Mouse (Mus musculus) heart, embryonic 16.5 days (tissue): ENCODE measurements around the gene Ltc4s. TPM values are rescaled to one million over a fixed set of nuclear protein-coding genes. Genes with fewer than 3 reads are reported as not detected.

Experiments used
- ATAC-seq: fragments of 200-750 bp; cut with Nextera tagmentation; replicated peaks from 2 replicates; pipeline ENCODE4 v1.8.0; 2017; ENCODE audit warnings: moderate number of reproducible peaks; ENCODE audit not compliant: insufficient read depth, low FRiP score; ENCODE audit errors: extremely low read depth
- H3K27ac ChIP-seq: fragments of 300-500 bp; sonication (generic); 2 replicates; pipeline ENCODE4 v1.5.1; 2014; ENCODE audit warnings: mild to moderate bottlenecking, low read length, control low read depth, moderate library complexity
- H3K27me3 ChIP-seq: fragments of 300-500 bp; sonication (generic); 2 replicates; pipeline ENCODE4 v1.6.1; 2014; ENCODE audit warnings: low read length, mixed read lengths; ENCODE audit not compliant: control insufficient read depth, insufficient read depth
- H3K36me3 ChIP-seq: fragments of 300-500 bp; sonication (generic); 2 replicates; pipeline ENCODE4 v1.6.1; 2014; ENCODE audit not compliant: control insufficient read depth, insufficient read depth
- H3K4me1 ChIP-seq: fragments of 300-500 bp; sonication (generic); 2 replicates; pipeline ENCODE4 v1.6.1; 2014; ENCODE audit warnings: low read length, mixed read lengths; ENCODE audit not compliant: control insufficient read depth, insufficient read depth
- H3K4me2 ChIP-seq: fragments of 300-500 bp; sonication (generic); 2 replicates; pipeline ENCODE4 v1.6.1; 2014; ENCODE audit warnings: low read depth, mild to moderate bottlenecking, control low read depth, low read length
- H3K4me3 ChIP-seq: fragments of 300-500 bp; sonication (generic); 2 replicates; pipeline ENCODE4 v1.5.1; 2014; ENCODE audit warnings: mild to moderate bottlenecking, control low read depth, low read length
- H3K9ac ChIP-seq: fragments of 300-500 bp; sonication (generic); 2 replicates; pipeline ENCODE4 v1.6.1; 2014; ENCODE audit warnings: low read length, control low read depth
- H3K9me3 ChIP-seq: fragments of 300-500 bp; sonication (generic); replicated peaks from 2 replicates; pipeline ENCODE4 v1.6.1; 2016; ENCODE audit warnings: low read length; ENCODE audit not compliant: control insufficient read depth
- WGBS: fragments of 180-500 bp; shearing (Covaris S2); extraction: QIAGEN DNeasy Blood & Tissue Kit; methylation state at CpG from one replicate; pipeline ENCODE4 v1.1.7; 2014; 5-methylcytosine and 5-hydroxymethylcytosine counted together
- polyA plus RNA-seq: library from polyadenylated mRNA; unstranded; fragments of >200 nt; fragmentation: Nextera tagmentation; extraction: Ambion mirVana; gene quantifications from 2 replicates; pipeline ENCODE4 v1.2.1, GENCODE M21; 2015

Ltc4s gene
- polyA plus RNA-seq, 1 experiment from 2014 or later, result 1.5 TPM

DNA sequence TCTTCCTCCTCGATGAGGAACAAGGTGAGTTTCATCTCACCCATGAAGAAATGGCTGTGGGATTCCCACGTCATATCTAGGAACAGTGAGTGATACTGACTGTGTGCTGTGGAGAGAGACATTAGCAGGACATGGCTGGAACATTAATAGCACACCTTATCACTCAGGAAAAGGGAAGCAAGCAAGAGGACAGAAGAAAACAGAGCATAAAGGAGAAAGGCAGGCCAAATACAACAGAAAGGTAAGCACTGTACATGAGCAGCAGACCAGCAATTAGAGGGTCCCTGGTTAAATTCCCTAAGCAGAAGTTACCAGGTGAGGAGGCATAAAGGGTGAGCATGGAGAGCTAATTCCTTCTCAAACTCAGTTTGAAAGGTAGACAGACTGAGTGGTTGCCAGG, 36.7 kb upstream of the Ltc4s start:
- peak; percentile 49 for ATAC-seq

DNA sequence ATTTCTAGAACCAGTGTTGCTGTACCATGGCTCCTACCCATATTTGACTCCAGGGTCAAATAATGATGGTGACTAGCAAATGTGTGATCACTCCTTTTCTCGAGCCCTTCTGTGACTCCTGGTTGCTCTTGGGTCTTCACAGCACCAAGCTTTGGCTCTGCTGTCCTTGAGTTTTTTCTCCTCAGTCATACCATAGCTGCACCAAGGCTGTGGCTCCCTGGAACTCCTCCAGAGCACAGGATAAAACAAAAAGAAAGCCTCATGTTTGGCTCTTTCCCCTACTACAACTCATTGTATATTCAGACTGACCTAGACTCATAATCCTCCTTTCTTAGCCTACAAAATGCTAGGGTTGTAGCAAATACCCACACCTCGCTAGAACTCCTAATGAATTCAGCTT, 34.4 kb upstream of the Ltc4s start:
- H3K9me3 ChIP-seq, result no peaks in the 10 kb centered on the region
- H3K36me3 ChIP-seq, result no peaks in the 10 kb centered on the region
- H3K4me2 ChIP-seq, result no peak overlapping the region
- H3K27ac ChIP-seq, result no peak overlapping the region
- ATAC-seq, result no peak
- peaks cover 39% of the 10 kb centered on the region for H3K4me1 ChIP-seq
- no peak overlapping the region for H3K9ac ChIP-seq
- WGBS, result 81% methylated on average over 2 of the region's 2 CpGs
- no peaks in the 10 kb centered on the region for H3K27me3 ChIP-seq
- H3K4me3 ChIP-seq, result no peak overlapping the region

More for the DNA sequence above, 36.7 kb upstream of the Ltc4s start:
- Histone ChIP-seq H3K4me2 (peak overlapping the region; percentile 58), H3K27ac (peak overlapping the region; percentile 95), H3K27me3 (no peaks in the 10 kb centered on the region), H3K4me3 (0 out of 2 replicates have a peak overlapping the region, but pooled peaks have one; percentile 5), H3K4me1 (peaks cover 42% of the 10 kb centered on the region), H3K9ac (0 out of 2 replicates have a peak overlapping the region, but pooled peaks have one; percentile 48), H3K9me3 (no peaks in the 10 kb centered on the region), H3K36me3 (no peaks in the 10 kb centered on the region)
- 30% methylated on average over 2 of the region's 2 CpGs for WGBS

DNA sequence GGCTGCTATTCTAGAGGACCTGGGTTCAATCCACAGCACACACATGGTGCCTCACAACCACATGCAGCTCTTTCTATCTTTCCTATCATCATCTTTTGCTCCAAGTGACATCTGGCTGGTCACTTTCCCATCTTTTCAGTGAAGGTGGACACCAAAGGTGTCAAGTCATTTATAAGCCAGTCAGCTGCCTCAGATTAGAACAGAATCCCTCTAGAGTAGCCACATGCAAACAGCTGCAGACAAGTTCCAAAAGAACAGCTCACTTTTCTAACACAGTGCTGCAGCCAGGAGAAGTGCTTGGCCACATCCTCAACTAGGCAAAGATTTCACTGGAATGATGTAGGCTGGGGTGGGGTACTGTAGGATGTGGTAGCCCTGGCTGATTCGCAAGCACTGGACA, 31.5 kb upstream of the Ltc4s start:
- ATAC-seq, result no peak
- Histone ChIP-seq H3K27ac (no peak overlapping the region), H3K27me3 (no peaks in the 10 kb centered on the region), H3K4me2 (no peak overlapping the region), H3K9me3 (no peaks in the 10 kb centered on the region), H3K4me1 (peaks cover 22% of the 10 kb centered on the region), H3K36me3 (peaks cover 18% of the 10 kb centered on the region), H3K4me3 (no peak overlapping the region), H3K9ac (no peak overlapping the region)
- WGBS, result 100% methylated on average over 1 of the region's 1 CpGs

- Histone ChIP-seq H3K36me3 (peaks cover 23% of the 10 kb centered on the region), H3K4me1 (peaks cover 19% of the 10 kb centered on the region), H3K4me2 (no peak overlapping the region), H3K27ac (no peak overlapping the region), H3K27me3 (no peaks in the 10 kb centered on the region), H3K9ac (no peak overlapping the region), H3K9me3 (no peaks in the 10 kb centered on the region), H3K4me3 (no peak overlapping the region)
- WGBS, result 87% methylated on average over 2 of the region's 2 CpGs
- no peak for ATAC-seq
Measured at GRCm38 (mm10) chr11:50269163-50269562, 30.7 kb upstream of the Ltc4s start.

- no peaks in the 10 kb centered on the region for H3K27me3 ChIP-seq
- peaks cover 12% of the 10 kb centered on the region for H3K4me1 ChIP-seq
- H3K27ac ChIP-seq, result no peak overlapping the region
- no peaks in the 10 kb centered on the region for H3K9me3 ChIP-seq
- no peak for ATAC-seq
- WGBS, result 90% methylated on average over 3 of the region's 3 CpGs
- H3K36me3 ChIP-seq, result peaks cover 38% of the 10 kb centered on the region
- H3K4me3 ChIP-seq, result no peak overlapping the region
- no peak overlapping the region for H3K9ac ChIP-seq
- H3K4me2 ChIP-seq, result no peak overlapping the region
Measured at GRCm38 (mm10) chr11:50266997-50267396, 28.6 kb upstream of the Ltc4s start.

GRCm38 (mm10) chr11:50265931-50266330, 27.5 kb upstream of the Ltc4s start:
- H3K4me2 ChIP-seq, result no peak overlapping the region
- peaks cover 42% of the 10 kb centered on the region for H3K36me3 ChIP-seq
- ATAC-seq, result no peak
- 74% methylated on average over 8 of the region's 8 CpGs for WGBS
- no peak overlapping the region for H3K27ac ChIP-seq
- H3K9ac ChIP-seq, result no peak overlapping the region
- H3K9me3 ChIP-seq, result no peaks in the 10 kb centered on the region
- H3K27me3 ChIP-seq, result no peaks in the 10 kb centered on the region
- H3K4me3 ChIP-seq, result no peak overlapping the region
- peaks cover 1% of the 10 kb centered on the region for H3K4me1 ChIP-seq

DNA sequence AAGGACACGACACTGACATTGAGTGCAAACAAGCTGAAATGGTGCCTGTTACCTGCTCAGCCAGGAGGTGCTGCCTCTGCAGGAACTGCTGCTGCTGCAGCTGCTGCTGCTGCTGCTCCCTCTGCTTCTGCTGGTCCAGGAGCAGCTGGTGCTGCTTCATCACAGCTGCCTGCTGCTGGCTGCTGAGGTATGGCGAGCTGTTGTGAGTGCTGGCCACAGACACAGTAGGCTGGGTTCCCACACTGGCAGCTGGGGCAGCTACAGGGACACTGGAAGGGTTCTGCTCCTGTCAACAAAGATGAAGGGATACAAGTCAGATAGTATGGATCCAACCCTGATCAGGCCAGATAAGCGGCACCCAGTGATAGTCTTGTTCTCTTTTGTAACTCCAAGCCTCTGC, 24.8 kb upstream of the Ltc4s start:
- H3K36me3 ChIP-seq, result peaks cover 64% of the 10 kb centered on the region
- no peaks in the 10 kb centered on the region for H3K9me3 ChIP-seq
- H3K4me2 ChIP-seq, result no peak overlapping the region
- no peak overlapping the region for H3K9ac ChIP-seq
- H3K27ac ChIP-seq, result no peak overlapping the region
- ATAC-seq, result no peak
- H3K4me1 ChIP-seq, result peaks cover 5% of the 10 kb centered on the region; the same call in 1 of the 2 replicates
- no peak overlapping the region for H3K4me3 ChIP-seq
- 89% methylated on average over 3 of the region's 3 CpGs for WGBS
- H3K27me3 ChIP-seq, result no peaks in the 10 kb centered on the region

GRCm38 (mm10) chr11:50262020-50262419, 23.6 kb upstream of the Ltc4s start:
- 81% methylated on average over 4 of the region's 4 CpGs for WGBS
- ATAC-seq, result no peak; the same call in 1 of the 2 replicates
- no peak overlapping the region for H3K9ac ChIP-seq

DNA sequence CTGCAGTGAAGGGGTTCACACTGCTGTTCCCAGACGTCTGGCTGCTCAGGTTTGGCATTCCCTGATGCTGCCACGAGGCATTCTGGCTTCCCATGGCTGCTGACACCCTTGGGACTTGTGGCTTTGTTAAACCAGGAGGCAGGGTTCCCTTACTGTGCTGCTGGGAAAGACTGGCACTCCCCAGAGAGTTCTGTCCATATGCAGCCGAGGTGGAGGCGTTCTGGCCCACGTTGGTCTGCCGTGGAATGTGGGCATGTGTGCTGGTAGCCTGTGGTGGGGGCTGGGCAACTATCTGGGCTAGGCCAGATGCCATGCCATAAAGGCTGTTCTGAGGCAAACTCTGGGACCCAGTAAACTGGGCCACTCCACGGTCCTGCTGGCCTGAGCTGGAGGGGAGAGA, 19.9 kb upstream of the Ltc4s start:
- Histone ChIP-seq H3K4me2 (no peak overlapping the region), H3K36me3 (peaks cover 51% of the 10 kb centered on the region), H3K4me1 (peaks cover 5% of the 10 kb centered on the region; the same call in 1 of the 2 replicates), H3K4me3 (no peak overlapping the region), H3K27ac (no peak overlapping the region), H3K9ac (no peak overlapping the region), H3K9me3 (no peaks in the 10 kb centered on the region), H3K27me3 (no peaks in the 10 kb centered on the region)
- no peak for ATAC-seq
- 82% methylated on average over 7 of the region's 7 CpGs for WGBS

More at GRCm38 (mm10) chr11:50262020-50262419, 23.6 kb upstream of the Ltc4s start:
- Histone ChIP-seq H3K4me3 (no peak overlapping the region), H3K27me3 (no peaks in the 10 kb centered on the region), H3K27ac (no peak overlapping the region), H3K36me3 (peaks cover 71% of the 10 kb centered on the region), H3K4me2 (no peak overlapping the region), H3K4me1 (peaks cover 5% of the 10 kb centered on the region; the same call in 1 of the 2 replicates), H3K9me3 (no peaks in the 10 kb centered on the region)
